Mouse (Mus musculus) frontal cortex, postnatal 10 days (tissue): ENCODE measurements around the gene Atp9a.

Experiments used
- DNase-seq, 2 experiments: peaks; one replicate each; pipeline ENCODE4 v3.0.0; 2022; ENCODE audit warnings: low spot score in 2 of 2, mixed read lengths in 1 of 2

Gene Atp9a

GRCm38 (mm10) chr2:168640460-168640859, 101.7 kb downstream of the Atp9a start:
- DNase-seq: no peak

DNA sequence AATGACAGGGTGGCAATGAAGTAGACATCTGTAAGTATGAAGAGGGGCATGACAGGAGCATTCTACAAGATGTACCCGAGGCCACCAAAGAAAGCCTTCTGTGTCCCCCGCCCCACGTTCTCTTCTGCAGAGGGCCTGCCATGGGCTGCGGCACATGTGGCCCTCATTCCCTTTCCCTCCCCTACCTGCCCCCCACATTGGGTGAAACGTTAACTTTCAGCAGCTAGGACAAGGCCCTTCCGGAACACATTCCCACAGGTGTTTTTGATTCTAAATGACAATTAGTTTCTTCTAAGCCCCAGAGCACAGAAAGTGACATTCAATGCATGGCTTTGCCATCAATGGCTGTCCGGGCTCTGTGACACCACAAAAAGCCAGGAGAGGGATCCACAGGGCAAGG, 107.3 kb downstream of the Atp9a start:
- no peak for DNase-seq

DNA sequence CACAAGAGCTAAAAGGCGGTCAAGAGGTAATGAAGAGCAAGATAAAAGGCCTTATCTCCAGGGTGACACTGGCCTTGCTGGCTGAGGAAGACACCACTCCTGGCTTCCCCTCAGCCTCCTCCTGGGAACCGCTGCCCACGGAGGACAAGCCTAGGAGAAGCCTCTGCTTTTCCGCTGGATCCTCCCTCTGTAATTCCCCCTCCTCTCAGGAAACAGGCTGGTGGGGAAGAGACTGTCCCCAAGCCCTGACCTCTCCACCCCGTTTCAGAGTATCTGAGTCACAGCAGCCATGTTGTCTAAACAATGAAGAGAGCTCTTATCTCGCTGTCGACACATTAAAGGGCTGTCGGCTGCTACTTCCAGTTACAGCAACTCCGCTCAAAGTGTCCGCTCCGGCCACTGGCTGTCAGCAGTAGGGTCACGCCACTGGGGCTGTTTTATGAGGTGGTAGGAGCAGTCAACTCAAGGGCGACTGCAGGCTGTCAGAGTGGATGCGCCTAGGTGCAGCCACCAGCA, 108.8 kb downstream of the Atp9a start:
- DNase-seq: no peak

DNA sequence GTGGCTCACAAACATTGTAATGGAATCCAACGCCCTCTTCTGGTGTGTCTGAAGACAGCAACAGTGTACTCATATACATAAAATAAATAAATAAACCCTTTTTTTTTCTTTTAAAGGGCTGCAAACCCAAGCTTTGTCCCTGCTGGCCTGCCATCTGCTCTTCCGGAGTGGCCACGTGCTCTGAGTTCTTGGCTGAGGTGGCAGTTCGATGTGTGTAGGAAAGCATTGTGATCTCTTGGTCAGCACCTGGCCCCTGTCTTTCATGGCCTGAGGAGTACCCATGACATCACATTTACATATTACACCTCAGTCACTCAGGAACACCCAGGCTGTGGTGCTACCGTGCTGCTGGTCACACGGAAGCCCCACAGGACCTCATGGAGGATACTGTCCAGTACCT, 109.7 kb downstream of the Atp9a start:
- DNase-seq: no peak

GRCm38 (mm10) chr2:168628787-168629186, 113.4 kb downstream of the Atp9a start:
- DNase-seq: peak in 1 of 2 experiments; percentile 78

DNA sequence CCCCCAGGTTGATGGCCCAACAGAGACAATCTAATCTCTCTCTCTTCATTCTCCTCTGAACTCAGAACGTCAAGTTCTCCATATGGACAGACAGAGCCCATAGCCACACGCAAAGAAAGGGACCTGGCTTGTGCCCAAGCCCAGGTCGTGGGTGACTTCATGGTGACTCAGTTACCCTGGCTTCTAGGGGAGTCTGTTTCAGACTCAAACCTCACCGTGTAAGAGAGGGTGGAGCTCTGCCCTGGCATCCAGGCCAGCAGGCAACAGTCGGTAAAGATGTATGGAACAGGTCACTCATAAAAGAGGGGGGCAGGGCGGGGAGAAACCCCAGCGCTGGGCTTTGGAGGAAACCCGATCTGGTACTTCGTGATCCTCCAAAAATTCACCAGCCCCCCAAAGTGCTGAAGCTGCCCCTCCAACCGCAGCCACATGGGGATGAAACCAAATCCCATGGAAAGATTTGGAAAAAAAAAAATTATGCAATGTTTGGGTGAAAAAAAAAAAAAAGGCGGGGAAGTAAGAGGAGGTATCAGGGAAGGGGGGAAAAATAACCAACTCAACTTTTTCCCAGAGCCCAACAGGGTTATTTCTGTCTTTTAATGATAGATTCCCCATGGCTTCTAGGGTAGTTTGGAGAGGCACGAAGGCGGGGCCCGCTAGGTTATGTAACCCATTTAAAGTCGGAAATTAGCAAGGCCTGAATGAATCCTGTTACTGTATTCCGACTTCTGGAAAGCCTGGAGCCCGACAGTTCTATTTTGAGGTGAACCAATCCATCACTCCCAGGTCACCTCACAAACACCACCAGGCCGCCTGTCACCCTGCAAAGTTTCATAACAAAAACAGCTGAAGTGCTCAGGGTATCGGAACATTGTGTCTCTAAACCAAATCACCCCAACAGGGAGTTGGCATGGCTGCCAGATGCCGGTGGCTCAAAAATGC, 114.1 kb downstream of the Atp9a start:
- no peak for DNase-seq

DNA sequence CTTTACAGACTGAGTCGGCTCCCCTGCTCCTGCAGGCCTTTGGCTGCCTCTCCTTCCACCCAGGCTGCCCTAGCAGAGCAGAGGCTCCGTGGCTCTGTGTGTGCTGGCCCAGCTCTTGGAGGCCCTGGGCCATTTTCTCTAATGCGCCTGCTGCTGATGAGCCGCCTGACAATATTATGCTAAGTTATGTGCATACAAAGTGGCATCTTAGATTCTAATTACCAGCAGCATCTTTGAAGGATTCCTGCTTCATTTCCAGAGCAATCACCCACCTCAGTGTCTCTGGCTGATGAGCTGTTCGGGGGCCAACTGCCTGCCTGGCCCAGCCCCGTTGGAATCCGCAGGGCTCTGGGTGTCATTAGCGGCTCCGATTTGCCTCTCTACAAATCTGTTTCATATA, 115.8 kb downstream of the Atp9a start:
- peak in 1 of 2 experiments; percentile 27 for DNase-seq

DNA sequence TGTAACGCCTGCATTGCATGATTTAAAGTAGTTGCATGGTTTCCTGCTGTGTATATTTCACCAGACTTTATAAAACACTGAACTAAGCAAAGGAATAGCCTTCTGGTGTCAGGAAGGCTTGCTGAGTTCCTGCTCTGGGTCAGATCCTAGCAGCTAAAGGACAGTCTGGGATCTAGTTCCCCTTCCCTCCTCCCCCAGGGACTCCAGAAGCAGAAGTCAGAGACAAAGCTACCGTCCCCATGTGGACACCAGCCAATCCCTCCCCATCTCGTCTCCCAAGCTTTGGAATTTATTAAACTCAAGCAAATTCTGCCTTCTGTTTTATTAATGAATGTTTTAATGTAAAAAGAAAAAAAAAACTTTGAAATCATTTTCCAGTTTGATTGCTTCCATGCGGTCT, 117.1 kb downstream of the Atp9a start:
- DNase-seq: no peak

DNA sequence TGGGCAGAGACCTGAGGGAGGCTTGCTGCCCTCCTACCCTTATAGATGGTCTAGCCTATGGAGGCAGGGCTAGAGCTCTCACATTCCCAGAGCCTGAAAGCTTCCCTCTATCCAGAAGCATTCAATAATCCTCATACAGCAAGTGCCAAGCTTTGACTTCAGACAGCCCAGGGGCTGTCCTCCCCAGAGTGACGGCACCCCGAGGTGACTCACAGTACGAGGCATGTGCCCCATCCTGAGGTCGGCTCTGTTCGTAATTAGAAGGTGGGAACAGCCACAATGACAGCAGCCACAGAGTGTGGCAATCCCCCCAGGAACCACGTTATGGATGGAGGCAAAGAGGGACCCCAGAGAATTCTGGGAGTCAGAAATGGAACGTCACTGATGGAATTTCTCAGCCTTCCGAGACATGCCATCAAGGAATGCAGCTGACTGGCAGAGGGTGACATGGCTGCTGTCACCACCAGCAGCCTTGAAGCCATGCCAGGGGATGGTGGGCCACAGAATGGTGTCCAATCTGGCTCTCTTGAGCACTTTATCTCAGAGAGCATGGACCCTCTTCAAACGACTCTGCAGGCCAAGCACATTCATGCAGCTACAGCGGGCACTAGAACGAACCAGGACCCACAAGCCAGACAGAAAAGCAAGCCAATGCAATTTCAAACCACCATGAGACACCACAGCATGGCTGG, 121.0 kb downstream of the Atp9a start:
- DNase-seq: no peak

DNA sequence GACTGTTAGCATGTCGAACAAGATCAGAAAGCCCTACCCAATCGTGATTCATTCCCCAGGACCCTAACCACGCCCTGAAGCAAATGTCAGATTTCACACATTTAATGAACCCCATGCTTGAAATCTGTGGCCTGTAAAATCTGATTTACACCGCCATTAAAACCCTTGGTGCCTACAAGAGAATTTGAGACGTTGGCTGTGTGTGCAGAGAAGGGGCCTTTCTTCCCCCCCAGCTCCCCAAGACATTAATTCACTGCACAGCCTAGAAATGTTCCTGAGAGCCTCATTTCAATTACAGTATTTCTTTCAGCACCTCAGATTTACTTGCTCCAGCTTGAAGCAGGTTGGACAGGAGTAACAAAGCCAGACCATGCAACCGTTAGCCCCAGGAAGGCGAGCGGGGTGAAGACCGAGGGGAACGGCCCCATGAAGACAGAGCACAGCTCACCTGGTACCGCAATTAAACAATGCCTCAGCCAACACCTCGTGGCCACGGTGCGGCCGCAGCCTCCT, 123.9 kb downstream of the Atp9a start:
- DNase-seq: no peak

DNA sequence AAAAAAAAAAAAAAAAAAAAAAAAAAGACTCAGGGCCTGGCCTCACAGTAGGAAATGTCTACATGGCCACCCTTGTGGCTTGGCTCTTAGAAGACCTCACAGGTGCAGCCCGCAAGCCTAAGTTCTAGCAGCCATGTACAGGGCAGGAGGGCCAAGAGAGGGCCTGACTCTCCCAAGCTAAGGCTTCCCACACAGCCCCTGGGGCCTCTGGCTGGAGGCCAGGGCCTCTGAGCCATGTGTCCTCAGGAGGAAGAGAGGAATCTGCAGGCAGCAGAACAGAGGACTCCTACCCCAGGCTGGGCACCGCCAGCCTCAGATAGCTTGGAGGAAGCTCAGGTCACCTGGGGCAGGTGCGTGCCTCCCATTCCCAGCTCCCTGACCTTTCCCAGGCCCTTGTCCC, 127.0 kb downstream of the Atp9a start:
- no peak for DNase-seq

DNA sequence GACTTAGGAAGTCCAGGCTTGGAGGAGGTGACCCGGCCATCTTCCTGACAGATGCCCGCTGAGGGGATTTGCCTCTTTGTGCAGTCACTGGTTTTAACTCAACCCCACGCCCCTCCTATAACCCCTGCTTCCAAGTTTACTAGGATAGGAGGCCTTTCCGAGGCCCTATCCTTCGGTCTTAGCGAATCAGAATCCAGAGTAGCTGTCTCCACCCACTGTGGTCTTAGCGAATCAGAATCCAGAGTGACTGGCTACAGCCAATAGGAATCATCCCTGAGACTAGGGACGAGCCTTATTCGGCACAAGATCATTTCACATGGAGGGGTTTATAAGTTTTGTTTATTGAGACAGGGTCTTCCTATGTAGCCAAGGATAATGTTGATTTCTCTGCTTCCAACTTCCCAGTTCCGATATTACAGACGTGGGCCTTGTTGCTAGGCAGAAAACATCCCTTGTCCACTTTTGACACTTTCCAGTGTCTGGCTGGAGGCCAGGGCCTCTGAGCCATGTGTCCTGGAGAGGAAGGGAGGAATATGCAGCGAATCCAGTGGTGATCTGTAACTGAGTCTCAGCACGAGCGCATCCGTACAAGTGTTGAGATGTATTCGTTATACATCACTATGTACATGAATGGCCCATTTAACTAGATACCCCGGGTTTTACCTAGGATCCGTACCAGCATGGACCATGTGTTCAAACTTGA, 127.9 kb downstream of the Atp9a start:
- DNase-seq: no peak

DNA sequence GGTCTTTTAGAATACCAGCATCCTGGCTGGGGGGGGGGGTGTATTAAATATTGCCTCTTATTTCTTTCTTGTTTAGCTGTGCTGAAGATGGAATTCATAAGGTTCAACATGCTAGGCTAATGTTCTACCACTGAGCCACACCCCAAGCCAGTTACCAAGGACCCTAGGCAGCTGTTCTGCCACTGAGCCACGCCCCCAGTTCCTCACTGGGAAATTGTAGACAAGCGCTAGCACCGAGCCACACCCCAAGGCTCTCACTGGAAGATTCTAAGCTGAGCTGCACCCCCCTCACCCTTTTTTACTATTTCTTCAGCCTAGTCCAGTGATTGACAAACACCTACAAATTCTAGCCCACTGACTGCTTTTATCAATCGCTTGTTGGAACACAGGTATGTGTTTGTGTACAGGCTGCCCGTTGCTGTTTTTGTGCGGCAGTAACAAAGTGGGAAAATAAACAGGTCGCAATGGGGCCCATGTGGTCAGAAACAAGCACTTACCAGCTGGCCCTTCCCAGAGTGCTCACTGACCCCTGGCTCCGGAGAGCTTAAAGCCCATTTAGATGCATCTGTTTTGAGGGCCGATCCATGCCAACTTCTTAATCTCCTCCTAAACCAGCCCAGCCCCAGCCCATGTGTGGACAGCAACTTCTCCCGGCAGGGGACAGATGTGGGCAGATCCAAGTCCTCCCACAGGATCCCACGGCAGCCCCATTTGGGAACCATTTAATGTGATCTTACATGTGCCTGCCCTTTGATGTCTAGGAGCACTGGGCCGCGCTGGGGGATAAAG, 128.9 kb downstream of the Atp9a start:
- DNase-seq: no peak

DNA sequence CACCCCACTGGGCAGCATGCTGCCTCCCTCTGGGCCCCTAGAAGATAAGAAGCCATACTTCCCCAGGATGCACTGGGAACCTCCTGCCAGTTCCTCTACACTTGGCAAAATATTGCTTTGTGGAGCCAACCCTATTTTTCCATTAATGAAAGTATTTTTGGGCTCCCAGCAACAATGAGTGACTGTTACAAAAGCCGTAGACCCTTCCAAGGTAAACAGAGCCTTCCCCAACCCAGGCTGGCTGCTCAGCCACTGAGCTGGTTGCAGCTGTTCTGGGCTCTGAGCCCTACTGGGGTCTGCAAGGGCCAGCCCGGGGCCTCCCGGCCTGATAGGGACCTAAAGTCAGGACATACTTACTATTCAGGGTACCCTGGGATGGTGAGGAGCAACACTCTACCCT, 131.3 kb downstream of the Atp9a start:
- no peak for DNase-seq

DNA sequence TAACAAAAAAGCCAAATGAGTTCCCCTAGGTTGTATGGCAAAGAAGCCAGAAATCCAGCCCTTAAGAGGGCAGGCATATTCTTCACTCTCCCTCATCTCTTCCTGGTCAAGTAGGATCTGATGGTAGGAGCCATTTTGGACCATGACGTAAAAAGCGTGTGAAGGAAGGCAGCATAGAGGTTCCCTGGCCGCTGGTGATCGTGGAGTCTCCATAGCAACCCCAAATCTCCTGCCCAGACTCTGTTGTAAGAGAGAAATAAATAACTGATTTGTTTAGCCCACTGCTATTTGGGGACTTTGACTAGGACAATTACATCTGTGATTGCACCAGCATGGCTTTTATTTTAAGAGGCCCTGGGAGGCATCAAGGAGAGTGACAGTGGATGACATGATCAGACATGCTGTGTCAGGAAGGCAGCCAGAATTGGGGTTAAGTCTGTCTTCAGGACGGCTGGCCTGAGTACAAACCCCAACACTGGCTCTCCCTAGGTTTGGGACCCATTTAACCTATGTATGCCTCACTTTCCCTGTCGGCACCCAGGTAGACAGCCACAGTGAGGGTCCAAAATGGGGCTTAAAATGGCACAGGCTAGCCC, 132.5 kb downstream of the Atp9a start:
- no peak for DNase-seq

DNA sequence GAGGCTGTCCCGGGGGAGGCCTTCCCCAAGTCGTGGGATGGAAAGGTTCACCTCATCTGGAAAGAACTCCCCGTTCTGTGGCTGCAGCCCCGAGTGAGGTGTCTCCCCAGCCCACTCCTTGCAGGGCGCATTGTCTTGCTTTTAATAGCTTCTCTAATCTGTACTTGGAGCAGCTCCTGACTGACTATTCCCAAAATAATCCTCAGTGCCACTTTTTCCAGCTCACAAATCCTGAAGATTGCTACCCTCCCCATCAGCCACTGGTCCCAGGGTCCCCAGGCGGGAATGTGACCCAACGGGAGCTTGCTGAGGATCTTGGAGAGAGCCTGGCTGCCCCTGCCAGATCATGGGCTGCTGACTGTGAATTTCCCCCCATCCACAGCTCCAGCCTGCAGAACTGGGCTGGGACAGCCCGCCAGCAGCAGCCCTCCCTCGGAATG, 134.1 kb downstream of the Atp9a start:
- no peak for DNase-seq

GRCm38 (mm10) chr2:168604655-168605070, 137.5 kb downstream of the Atp9a start:
- DNase-seq: no peak

- DNase-seq: no peak
Measured at GRCm38 (mm10) chr2:168602387-168602741, 139.8 kb downstream of the Atp9a start.

- peak; percentile 75 for DNase-seq
Measured at GRCm38 (mm10) chr2:168601491-168602386, 140.5 kb downstream of the Atp9a start, which contains the start of gene Nfatc2. Nfatc2 (minus strand) TSS chr2:168601657.
